Mouse (Mus musculus) kidney, postnatal 10 days (tissue): ENCODE data around the gene Lcn3.
"Not testable (repeated sequence)": the region's sequence is repeated elsewhere in the genome, so short reads cannot be mapped to it uniquely, and the experiment has no call there.

Experiments
- DNase-seq: peaks from one replicate; pipeline ENCODE4 v3.0.0; 2021; ENCODE audit warnings: mixed read lengths

Lcn3 gene

DNA sequence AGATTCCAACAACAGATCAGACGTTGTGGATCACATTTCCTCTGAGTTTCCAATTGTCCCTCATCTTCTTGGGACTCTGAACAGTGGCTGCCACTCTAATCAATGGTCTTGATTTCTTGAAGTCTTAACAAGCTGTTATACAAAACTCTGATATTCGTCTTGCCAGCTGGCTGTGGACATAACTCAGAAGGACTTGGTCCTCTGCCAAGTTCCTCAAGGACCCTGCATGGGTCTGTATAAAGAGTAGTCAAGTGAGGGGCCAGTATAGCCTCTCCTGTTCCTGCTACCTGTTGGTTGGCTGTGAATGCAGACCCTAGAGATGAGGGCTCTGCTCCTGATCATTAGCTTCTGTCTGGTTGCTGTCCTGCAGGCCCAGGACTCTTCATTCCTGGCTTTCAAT, at the start of gene Lcn3:
TSS of gene Lcn3 (plus strand) at position 301 of the 400 bp plus-strand sequence.
- no peak for DNase-seq

DNA sequence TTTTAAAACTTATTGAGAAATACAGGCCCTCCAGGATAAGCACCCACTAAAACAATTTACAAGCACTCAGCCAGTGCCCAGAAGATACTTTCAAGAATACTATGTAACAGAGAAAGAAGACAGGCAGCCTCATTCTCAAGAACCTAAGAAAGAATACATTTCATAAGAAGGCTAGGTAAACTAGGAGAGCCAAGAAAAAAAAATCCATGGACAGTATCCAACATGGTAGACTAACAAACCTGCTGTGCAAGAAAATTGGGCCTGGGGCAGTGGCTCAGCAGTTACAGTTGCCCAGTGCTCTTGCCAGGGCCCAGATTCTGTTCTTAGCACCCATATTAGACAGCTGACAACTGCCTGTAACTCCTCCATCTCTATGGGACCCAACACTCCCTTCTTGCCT, 48.1 kb upstream of the Lcn3 start:
- no peak for DNase-seq

DNA sequence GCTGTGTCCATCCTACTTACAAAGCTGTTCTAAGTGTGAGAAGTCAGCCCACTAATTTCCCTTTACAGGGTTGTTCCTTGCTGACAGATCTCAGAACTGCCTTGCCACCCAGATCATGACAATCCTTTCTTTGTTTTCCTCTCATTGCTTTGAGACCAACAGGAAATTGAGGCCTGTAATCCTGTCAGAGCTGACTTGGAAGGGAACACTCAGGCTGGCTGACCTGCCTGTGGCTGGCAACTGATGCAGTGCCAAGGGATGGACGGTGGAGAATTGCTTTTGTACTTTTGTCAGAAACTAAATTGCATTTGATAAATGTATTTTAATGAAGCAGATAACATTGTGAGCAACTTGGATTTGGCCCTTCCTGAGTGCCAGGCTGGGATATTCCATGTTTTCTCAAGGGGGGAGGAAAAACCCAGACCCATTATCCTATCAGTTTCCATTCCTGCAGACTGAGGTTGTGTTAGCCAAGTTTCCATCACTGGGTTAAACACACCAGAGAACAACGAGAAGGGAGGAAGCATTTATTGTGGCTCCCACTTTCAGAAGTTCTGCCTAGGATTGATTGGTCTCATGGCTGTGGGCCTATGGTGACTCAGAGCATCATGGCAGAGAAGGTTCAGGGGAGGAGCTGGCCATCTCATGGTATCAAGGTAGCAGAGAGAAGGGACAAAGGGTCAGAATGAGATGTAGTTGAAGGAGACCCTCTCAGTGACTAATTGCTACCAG, 32.0 kb upstream of the Lcn3 start:
- DNase-seq, result no peak

DNA sequence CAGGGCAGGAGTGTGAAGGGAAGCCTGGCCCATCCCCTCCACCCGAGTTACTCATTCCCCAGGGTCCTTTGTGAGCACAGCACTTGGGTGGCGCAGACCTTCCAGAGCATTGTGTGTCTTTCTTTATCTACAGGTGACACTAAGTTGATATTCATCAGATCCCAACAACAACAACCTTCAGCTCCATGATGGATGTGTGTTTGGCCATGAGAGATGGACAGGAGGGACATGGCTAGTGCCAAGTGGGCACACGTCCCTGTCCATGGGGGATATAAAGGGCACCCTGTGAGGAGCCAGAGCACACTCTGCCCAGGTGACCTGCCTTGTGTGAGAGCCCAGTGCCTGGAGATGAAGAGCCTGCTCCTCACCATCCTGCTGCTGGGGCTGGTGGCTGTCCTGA, 28.7 kb upstream of the Lcn3 start, which contains the start of gene Obp2b:
TSS of gene Obp2b (plus strand) at position 301 of the 400 bp plus-strand sequence.
- not testable (repeated sequence) for DNase-seq

DNA sequence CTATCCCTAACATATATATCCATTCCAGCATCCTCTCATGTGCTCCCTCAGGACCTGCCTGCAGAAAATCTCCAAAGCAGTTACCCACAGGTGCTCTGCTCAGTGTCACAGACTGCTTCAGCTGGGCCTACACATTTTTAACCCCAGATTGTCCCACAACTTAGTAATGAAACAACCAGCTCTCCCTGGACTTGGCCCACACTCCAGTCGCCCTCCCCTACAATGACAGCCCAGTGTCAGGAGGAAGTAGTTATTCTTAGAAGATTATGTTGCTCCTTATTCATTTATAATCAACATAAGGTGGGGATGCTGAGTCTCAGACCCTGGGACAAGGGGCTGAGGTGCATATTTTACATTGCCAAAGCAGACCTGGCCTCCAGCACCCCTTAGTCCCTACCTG, 23.7 kb upstream of the Lcn3 start:
- no peak for DNase-seq

DNA sequence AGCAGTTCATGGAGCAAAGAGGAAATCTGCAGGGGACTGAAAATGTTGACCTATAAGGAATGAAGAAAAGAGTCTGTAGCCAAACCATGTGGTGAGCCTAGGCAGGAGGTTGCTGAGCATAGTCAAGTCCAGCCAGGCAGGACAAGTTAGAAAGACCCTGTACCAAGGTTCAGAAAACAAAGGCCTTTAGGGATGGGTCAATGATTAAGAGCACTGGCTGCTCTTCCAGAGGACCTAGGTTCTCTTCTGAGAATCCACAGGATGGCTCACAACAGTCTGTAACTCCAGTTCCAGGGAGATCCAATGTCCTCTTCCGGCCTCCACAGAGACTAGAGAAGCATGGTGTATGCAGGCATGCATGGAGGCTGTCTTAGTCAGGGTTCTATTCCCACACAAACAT, 11.2 kb upstream of the Lcn3 start:
- DNase-seq, result no peak

DNA sequence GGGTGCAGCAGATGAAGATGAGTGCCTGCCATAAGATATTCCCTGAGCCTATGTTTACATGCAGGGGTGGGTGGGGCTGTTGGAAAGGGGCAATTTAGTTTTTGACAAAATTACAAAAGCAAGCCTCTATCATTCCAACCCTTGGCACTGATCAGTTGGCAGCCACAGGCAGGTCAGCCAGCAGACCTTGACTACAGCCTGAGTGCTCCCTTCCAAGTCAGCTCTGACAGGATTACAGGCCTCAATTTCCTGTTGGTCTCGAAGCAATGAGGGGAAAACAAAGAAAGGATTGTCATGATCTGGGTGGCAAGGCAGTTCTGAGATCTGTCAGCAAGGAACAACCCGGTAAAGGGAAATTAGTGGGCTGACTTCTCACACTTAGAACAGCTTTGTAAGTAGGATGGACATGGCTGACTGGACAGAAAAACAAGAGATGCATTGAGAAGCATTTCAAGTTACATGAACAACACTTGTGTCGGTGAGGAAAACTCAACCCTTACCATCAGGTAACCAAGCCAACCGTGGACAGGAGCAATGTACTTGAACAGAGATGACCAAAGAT, 7.2 kb upstream of the Lcn3 start:
- no peak for DNase-seq

DNA sequence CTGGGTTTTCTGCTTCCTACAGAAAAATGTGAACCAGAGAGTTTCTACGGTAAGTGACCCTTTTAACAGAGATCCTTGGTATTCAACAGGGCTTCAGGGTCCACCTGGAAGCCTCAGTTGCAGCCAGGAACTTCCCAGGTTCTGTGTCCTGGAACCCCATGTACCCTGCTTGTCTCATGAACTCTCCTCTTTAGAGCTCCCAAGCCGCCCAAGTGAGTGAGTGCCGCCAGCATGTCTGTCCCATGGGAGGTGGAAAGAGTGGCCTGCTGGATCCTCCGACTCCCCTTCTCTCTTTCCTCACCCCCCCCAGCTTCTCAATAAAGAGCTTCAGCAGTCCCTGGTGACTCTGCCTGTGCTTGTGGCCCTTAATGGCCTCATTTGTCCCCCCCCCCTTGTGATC, 2.4 kb downstream of the Lcn3 start:
- no peak for DNase-seq

DNA sequence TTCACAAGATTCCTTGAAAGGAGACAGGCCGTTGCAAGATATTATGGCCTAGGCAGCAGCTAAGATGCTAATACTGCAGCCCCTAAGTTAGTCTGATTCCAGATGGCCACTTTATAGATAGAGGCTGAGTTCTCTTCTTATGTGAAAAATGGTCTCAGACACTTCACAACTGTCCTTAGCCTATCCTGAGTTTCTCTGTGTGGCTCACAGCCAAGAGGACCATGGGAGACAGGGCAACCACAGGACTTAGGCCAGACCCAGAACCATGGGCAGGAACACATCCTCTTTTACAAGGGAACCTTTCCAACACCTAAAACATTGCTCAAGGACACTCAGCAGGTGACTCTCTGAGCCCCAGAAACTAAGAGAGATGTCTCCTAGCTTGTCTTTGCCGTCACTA, 8.1 kb downstream of the Lcn3 start:
- DNase-seq, result peak; percentile 10

DNA sequence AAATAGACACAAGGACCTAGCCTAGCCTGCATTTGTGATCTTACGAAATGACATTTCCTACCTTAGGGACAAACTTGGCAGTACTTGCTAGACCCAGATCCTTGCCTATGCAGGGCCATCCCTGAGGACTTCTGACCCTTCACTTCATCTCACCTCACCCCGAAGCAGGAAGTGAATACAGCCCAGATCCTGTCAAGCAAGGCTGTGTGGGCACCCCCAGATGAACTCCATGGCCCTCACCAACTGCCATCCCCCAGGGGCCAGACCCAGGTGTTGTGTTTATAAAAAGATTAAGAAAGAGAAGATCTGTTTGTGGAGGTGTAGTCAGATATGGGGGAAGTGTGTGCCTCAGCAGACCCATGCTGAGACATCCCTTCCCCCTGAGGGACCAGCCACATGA, 9.3 kb downstream of the Lcn3 start:
- no peak for DNase-seq

DNA sequence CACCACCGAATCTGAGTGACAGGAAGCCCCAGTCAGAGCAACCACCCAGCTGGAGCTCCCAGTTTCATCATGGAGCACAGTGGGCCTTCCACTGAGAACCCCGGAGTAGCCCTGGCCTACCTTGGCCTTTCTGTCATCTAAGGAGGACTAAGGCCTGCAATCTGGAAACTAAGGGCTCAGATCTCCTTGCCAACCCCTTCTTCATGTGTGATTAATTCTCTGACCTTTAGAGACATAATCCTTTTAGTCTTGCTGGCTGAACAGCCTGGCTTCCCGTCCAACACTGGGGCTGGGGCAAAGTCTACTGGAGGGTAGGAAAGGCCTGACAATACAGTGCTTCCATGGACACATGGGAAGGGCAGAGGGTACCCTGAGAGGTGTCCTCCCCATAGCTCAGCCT, 10.6 kb downstream of the Lcn3 start:
- no peak for DNase-seq

DNA sequence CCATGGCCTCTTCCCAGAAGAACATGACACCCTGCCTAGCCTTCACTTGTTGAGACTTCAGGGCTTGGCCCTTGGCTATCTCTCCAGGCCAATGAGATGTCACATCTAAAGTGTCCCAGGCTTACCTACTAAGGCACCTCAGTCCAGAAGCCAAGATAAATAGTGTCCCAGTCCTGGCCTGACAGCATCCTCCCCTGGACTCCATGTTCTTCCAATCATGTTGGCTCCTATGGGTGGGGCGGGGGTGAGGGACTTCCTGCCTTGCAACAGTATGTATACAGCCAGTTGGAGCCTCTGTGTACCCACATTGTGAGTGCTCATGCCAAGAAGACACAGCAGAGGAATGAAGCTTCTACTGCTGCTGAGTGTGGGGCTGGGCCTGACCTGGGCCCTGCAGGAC, 11.3 kb downstream of the Lcn3 start, which contains the start of gene Lcn11:
TSS of gene Lcn11 (plus strand) at position 301 of the 400 bp plus-strand sequence.
- DNase-seq, result no peak

DNA sequence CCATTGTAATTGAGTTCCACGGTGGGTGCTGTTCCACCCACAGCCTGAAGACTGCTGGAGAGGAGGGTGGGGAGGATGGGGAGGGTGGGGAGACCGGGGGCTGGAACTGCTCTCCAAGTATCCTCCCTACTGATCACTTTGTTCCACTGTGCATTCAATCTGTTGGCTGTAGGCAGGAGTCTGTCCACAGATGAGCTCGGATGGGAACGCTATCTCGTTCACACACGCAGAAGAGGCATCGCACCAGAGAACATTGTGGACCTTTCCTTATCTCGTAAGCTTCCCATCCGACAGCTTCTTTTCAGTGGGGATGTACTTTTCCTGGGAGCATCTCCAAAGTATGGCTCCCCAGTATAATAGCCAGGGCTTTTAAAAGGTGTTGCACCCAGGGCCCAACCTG, 13.7 kb downstream of the Lcn3 start:
- no peak for DNase-seq

DNA sequence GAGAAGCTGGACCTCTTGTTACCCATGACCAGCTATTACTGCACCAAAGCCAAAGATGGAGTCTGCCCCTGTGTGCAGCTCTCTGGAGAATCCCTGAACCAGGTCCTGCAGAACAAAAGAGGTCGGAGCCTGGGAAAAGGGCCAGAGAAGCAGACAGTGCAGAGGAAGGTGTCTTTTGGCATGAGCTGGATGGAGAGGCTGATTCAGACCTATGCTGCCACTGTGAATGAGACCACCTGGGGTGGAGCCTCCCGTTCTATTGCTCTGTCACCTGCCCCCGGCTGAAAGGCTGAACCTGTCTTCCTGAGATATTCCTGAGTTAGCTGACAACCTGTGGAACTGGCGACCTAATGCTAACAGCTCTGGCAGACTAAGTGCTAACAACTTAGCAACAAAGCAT, 15.6 kb downstream of the Lcn3 start:
- DNase-seq, result no peak

DNA sequence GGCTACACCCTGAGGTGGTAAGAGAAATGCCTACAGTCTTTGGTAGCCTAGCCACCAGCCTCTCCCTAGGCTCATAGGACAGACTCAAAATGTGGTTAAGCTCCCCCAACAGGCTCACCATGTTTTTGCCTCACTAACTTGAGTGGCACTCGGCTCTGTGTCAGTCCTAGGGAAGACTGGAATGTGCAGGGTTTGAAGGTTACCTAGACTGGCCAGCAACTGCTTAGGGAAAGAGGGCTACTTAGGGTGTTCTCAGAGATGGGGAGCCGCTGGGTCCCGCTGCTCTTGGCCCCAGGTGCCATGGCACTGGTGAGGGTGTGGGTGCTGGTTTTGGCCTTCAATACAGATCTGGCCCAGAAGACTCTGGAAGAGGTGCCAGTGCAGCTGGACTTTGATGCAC, 16.6 kb downstream of the Lcn3 start, which contains the start of gene Gm13539:
TSS of gene Gm13539 (plus strand) at position 301 of the 400 bp plus-strand sequence.
- no peak for DNase-seq

DNA sequence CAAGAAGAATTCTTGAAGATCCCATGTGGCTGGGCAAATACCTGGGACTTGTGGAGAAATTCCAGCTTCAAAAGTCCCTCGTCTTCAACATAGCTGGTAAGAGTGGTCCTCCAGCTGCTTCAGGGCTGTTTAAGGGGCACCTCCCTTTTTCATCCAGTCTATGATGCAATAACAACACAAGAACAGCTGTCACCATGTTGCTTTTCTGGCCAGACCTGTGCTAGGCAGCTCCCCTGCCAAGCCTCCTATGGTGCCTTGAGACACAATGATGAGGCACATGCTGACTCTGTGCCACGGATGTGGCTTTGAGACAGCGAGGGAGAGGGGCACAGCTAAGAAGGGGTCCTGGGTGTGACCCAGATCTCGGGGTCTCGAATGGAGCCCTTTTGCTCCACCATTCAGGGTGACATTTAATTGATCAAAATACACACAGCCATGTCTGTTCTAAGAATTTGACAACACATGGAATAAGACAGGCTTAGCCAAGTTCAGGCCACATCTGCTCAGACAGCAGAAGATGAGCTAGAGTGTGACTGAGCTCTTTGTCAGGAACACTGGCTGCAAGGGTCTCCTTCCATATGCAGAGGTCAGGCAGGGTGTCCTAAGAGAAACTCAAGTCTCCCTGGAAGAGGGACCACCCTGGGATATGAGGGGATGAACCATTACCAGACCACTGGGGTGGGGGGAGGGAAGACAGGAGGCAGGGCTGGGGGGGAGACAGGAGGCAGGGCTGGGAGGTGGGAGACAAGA, 20.4 kb downstream of the Lcn3 start:
- DNase-seq, result no peak

DNA sequence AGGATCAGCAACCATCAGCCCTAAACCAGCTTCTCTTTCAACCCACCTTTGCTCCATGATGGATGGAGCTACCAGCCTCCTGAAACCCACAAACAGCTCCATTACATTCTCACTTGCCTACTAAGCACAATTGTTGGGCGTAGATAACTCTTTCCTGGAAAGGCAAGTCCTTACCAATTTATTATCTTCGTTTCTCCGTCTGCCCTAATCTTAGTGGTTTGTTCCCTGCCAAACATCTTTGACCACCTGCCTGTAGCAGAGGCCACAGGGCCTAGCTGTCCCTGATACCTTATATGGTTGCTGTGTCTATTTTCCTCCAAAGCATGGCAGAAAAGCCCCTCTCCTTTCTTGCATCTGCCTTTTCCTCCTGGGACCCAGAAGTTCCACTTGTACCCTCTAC, 23.7 kb downstream of the Lcn3 start:
- no peak for DNase-seq

DNA sequence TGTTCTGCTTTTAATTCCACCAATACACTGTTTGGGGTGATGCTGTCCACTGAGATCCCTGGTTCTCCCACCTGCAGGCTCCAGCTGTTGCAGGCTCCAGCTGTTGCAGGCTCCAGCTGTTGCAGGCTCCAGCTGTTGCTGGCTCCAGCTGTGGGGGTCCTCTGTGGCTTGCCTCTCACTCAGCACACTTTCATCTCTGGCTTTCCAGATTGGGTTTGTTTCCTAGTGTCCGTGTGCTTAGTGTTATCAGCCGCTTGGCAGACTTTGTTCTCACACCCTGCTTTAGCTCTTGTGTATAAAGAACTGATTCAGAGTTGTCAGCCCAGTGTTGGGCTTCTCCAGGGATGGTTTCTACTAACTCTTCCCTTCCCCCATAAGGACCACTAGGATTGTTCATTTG, 32.3 kb downstream of the Lcn3 start:
- DNase-seq, result peak; percentile 20

DNA sequence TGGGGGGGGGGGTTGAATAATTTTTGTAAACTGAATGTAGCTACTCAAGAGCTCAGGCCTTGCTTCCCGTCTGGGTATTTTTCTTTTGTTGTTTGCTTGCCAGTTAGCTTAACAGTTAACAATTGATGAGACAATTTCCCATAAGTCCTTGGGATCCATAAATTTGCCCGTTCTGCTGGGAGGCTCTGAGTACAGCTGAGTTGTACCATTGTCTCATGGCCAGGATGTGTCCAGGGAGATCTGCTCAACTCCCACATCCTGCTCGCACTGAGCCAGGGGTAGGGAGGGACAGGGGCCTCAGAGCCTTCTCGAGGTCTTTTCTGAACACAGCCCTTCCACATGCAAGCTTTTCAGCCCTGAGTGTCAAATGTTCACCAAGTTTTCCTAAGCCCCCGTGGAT, 32.7 kb downstream of the Lcn3 start:
- no peak for DNase-seq

DNA sequence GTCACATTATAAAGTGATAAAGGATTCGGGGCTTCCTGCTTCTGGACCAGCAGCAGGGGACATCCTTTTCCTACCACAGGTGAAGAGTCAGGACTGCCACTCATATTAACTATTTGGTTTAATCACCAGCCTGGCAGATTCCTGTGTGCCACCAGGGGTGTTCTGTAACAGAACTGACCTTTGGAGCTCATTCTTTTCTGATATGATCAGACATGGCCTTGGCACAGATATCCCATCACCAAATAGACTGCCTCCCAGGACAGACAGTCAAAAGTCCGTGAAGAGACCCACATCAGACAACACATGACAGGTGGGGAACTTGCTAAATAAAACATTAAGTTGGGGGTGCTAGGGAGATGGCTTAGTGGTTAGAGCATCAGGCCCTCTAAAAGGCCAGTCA, 46.3 kb downstream of the Lcn3 start:
- no peak for DNase-seq

DNA sequence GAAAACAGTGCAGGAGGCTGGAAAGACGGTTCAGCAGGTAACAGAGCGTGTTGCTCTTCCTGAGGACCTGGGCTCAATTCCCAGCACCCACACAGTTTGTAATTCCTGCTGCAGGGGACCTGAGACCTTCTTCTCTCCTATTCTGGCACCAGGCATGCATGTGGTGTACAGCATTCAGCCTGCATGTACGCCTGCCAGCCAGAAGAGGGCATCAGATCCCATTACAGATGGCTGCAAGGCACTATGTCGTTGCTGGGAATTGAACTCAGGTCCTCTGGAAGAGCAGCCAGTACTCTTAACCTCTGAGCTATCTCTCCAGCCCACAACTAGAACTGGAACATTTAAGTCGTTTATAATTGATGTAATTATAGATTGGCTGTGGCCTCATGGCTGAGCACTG, 48.0 kb downstream of the Lcn3 start:
- no peak for DNase-seq

DNA sequence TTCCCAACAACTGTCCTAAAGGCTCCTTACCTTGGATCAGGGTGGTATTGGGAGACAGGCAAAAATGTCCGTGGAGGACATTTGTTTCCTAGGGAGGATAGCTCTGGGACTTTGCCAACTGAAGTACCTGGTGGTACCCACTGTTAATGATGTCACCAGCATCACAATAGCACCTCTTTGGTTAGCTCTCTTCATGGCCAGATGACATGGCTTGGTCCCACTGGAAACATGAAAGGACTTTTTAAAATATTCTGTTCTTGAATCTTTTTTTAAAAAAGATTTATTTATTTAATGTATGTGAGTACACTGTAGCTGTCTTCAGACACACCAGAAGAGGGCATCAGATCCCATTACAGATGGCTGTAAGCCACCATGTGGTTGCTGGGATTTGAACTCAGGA, 50.4 kb downstream of the Lcn3 start, which contains the start of gene Glt6d1:
TSS of gene Glt6d1 (minus strand) at position 101 of the 400 bp plus-strand sequence.
- not testable (repeated sequence) for DNase-seq
